Mouse (Mus musculus) midbrain, embryonic 11.5 days (tissue): ENCODE measurements around the gene Spag16. TPM values are rescaled to one million over a fixed set of nuclear protein-coding genes. Genes with fewer than 3 reads are reported as not detected.
A peak's percentile ranks its signal among the peaks of the same experiment; 100 is the strongest.

Experiments
- ATAC-seq: fragments of 200-750 bp; cut with Nextera tagmentation; 2 replicates; pipeline ENCODE4 v1.8.0; 2017; ENCODE audit warnings: moderate TSS enrichment, moderate library complexity; ENCODE audit not compliant: low FRiP score
- DNase-seq: peaks from one replicate; pipeline ENCODE4 v3.0.0; 2015; ENCODE audit warnings: low spot score; ENCODE audit errors: missing footprints
- H3K27ac ChIP-seq: fragments of 300-500 bp; sonication (generic); 2 replicates; pipeline ENCODE4 v1.5.1; 2014; ENCODE audit warnings: low read depth, low read length
- H3K27me3 ChIP-seq: fragments of 300-500 bp; sonication (generic); 2 replicates; pipeline ENCODE4 v1.6.1; 2014; ENCODE audit warnings: mild to moderate bottlenecking, low read length, moderate library complexity, mixed read lengths; ENCODE audit not compliant: control insufficient read depth, insufficient read depth
- H3K36me3 ChIP-seq: fragments of 300-500 bp; sonication (generic); 2 replicates; pipeline ENCODE4 v1.6.1; 2014; ENCODE audit warnings: mild to moderate bottlenecking, low read length, moderate library complexity, mixed read lengths; ENCODE audit not compliant: control insufficient read depth, insufficient read depth
- H3K4me1 ChIP-seq: fragments of 300-500 bp; sonication (generic); 2 replicates; pipeline ENCODE4 v1.6.1; 2014; ENCODE audit warnings: low read length; ENCODE audit not compliant: control insufficient read depth, insufficient read depth
- H3K4me2 ChIP-seq: fragments of 300-500 bp; sonication (generic); 2 replicates; pipeline ENCODE4 v1.6.1; 2014; ENCODE audit warnings: mild to moderate bottlenecking, moderate library complexity
- H3K4me3 ChIP-seq: fragments of 300-500 bp; sonication (generic); 2 replicates; pipeline ENCODE4 v1.5.1; 2014; ENCODE audit warnings: low read depth, low read length
- H3K9ac ChIP-seq: fragments of 300-500 bp; sonication (generic); 2 replicates; pipeline ENCODE4 v1.6.1; 2014; ENCODE audit warnings: low read length
- H3K9me3 ChIP-seq: fragments of 300-500 bp; sonication (generic); 2 replicates; pipeline ENCODE4 v1.6.1; 2016; ENCODE audit warnings: low read length; ENCODE audit not compliant: control insufficient read depth
- WGBS: fragments of 180-500 bp; shearing (Covaris S2); extraction: QIAGEN DNeasy Blood & Tissue Kit; methylation state at CpG from one replicate; pipeline ENCODE4 v1.1.7; 2014; 5-methylcytosine and 5-hydroxymethylcytosine counted together
- polyA plus RNA-seq: library from polyadenylated mRNA; unstranded; fragments of >200 nt; fragmentation: Nextera tagmentation; extraction: Ambion mirVana; gene quantifications from 2 replicates; pipeline ENCODE4 v1.2.1, GENCODE M21; 2014

Spag16 gene
- polyA plus RNA-seq, 1 experiment from 2014 or later, result 3.7 TPM

DNA sequence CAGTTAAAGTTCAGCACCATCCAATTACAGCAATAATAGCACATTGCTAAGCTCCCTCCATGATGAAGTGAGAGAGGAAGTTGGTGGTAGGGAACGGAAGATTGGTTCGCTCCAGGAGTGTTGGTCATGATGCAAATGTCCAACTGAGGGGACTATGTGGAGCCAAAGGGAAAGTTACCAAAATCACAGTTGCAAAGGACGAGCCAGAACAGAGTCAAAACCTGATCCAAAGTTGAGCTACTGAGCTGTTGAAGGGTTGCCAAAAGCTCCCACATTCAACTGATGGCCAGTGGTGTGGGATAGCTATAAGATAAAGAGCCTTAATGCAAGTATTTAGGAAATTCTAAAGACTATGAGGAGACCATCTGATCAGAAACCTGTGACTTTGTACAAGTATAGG is 879.1 kb downstream of the Spag16 start:
- DNase-seq (no peak), ATAC-seq (no peak)
- no peaks in the 10 kb centered on the region for H3K9me3 ChIP-seq
- no peaks in the 10 kb centered on the region for H3K4me1 ChIP-seq
- no peak overlapping the region for H3K4me3 ChIP-seq
- 82% methylated on average over 3 of the region's 3 CpGs for WGBS
- no peaks in the 10 kb centered on the region for H3K27me3 ChIP-seq
- H3K4me2 ChIP-seq, result no peak overlapping the region
- H3K27ac ChIP-seq, result no peak overlapping the region
- H3K36me3 ChIP-seq, result no peaks in the 10 kb centered on the region
- no peak overlapping the region for H3K9ac ChIP-seq

- no peak for ATAC-seq
- Histone ChIP-seq H3K4me1 (no peaks in the 10 kb centered on the region), H3K27me3 (no peaks in the 10 kb centered on the region), H3K9ac (no peak overlapping the region), H3K9me3 (no peaks in the 10 kb centered on the region), H3K27ac (no peak overlapping the region), H3K4me3 (no peak overlapping the region), H3K4me2 (peak overlapping the region; percentile 17; the same call in 1 of the 2 replicates), H3K36me3 (no peaks in the 10 kb centered on the region)
- 60% methylated on average over 5 of the region's 5 CpGs for WGBS
- no peak for DNase-seq
Measured at GRCm38 (mm10) chr1:70725045-70725444, 898.3 kb downstream of the Spag16 start.

DNA sequence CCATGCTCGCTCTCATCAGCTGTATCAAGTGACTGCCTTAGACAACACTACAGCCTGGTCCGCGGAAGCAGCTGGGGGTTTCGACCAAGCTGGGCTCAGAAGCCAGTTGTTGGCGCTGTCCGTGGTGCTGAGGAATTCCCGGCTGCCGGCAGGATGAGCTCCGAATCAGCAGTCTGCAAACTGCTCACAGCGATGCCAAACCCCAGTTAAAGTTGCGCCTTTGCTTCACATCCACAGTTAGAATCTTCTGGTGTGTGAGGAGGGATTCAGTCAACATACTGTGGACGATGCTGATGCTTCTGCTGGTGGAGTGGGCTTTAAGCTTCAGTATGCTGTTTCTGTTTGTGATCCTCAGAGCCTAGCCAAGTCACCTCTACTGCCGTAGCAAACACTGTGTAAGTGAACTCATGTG is 898.9 kb downstream of the Spag16 start, which contains the start of gene Vwc2l:
Vwc2l (plus strand) TSS at position 61 of the 412 bp plus-strand sequence.
- H3K27ac ChIP-seq, result no peak within 1 kb of the TSS
- WGBS, result 7% methylated on average over 13 of the region's 13 CpGs
- no peaks in the 10 kb centered on the region for H3K27me3 ChIP-seq
- peak; percentile 78 for ATAC-seq
- no peak within 1 kb of the TSS for H3K9ac ChIP-seq
- DNase-seq, result peak; percentile 98
- H3K4me3 ChIP-seq, result peak within 1 kb of the TSS; percentile 0; the same call in 1 of the 2 replicates
- H3K9me3 ChIP-seq, result no peaks in the 10 kb centered on the region
- no peaks in the 10 kb centered on the region for H3K4me1 ChIP-seq
- peak within 1 kb of the TSS; percentile 17 for H3K4me2 ChIP-seq
- H3K36me3 ChIP-seq, result no peaks in the 10 kb centered on the region

Other genes with a start within 250 kb of the Spag16 start
- gene Ikzf2, start 139.7 kb upstream of the Spag16 start, polyA plus RNA-seq, result 4.2 and 4.6 TPM in 2 replicates